Mouse (Mus musculus): ENCODE results near the gene C1qtnf1. TPM values are rescaled to one million over a fixed set of nuclear protein-coding genes. Genes with fewer than 3 reads are reported as not detected.

Gene C1qtnf1
- polyA plus RNA-seq, 1 experiment from 2014 or later, result 15.9 TPM

GRCm38 (mm10) chr11:118469509-118470160 is 41.6 kb downstream of the C1qtnf1 start:
- H3K27ac ChIP-seq (replicated peaks; ENCODE audit: low read depth, low read length), result peak overlapping the region; percentile 3; the same call in 1 of the 2 replicates
- no peak overlapping the region for H3K4me3 ChIP-seq (ENCODE audit: low read depth, low read length)
- no peak for ATAC-seq (ENCODE audit: low read depth)
- no peak overlapping the region for H3K9ac ChIP-seq (ENCODE audit: low read depth, low read length)
- no peaks in the 10 kb centered on the region for H3K27me3 ChIP-seq (replicated peaks; ENCODE audit: control insufficient read depth, insufficient read depth, low read length)
- no peaks in the 10 kb centered on the region for H3K36me3 ChIP-seq (ENCODE audit: control insufficient read depth, insufficient read depth, low read length)
- no peak overlapping the region for H3K4me2 ChIP-seq (ENCODE audit: low read depth, low read length)
- no peak for DNase-seq (ENCODE audit: low spot score)
- H3K9me3 ChIP-seq (ENCODE audit: control insufficient read depth, low read length), result no peaks in the 10 kb centered on the region
- WGBS, result 73% methylated on average over 10 of the region's 10 CpGs
- H3K4me1 ChIP-seq (ENCODE audit: control insufficient read depth, insufficient read depth, low read length), result peaks cover 7% of the 10 kb centered on the region; the same call in 1 of the 2 replicates

GRCm38 (mm10) chr11:118470234-118470966 is 42.4 kb downstream of the C1qtnf1 start:
- Histone ChIP-seq H3K4me1 (ENCODE audit: control insufficient read depth, insufficient read depth, low read length) (peaks cover 7% of the 10 kb centered on the region; the same call in 1 of the 2 replicates), H3K27me3 (replicated peaks; ENCODE audit: control insufficient read depth, insufficient read depth, low read length) (no peaks in the 10 kb centered on the region), H3K9me3 (ENCODE audit: control insufficient read depth, low read length) (no peaks in the 10 kb centered on the region), H3K4me2 (ENCODE audit: low read depth, low read length) (no peak overlapping the region), H3K36me3 (ENCODE audit: control insufficient read depth, insufficient read depth, low read length) (no peaks in the 10 kb centered on the region), H3K4me3 (ENCODE audit: low read depth, low read length) (no peak overlapping the region), H3K27ac (replicated peaks; ENCODE audit: low read depth, low read length) (peak overlapping the region; percentile 3; the same call in 1 of the 2 replicates), H3K9ac (ENCODE audit: low read depth, low read length) (no peak overlapping the region)
- peak; percentile 88 for DNase-seq (ENCODE audit: low spot score)
- peak; percentile 88 for ATAC-seq (ENCODE audit: low read depth)
- 20% methylated on average over 12 of the region's 12 CpGs for WGBS

GRCm38 (mm10) chr11:118471676-118472075 is 43.7 kb downstream of the C1qtnf1 start:
- no peak for DNase-seq (ENCODE audit: low spot score)
- H3K4me2 ChIP-seq (ENCODE audit: low read depth, low read length), result no peak overlapping the region
- ATAC-seq (ENCODE audit: low read depth), result no peak
- H3K36me3 ChIP-seq (ENCODE audit: control insufficient read depth, insufficient read depth, low read length), result no peaks in the 10 kb centered on the region
- H3K4me1 ChIP-seq (ENCODE audit: control insufficient read depth, insufficient read depth, low read length), result peaks cover 7% of the 10 kb centered on the region; the same call in 1 of the 2 replicates
- H3K27me3 ChIP-seq (replicated peaks; ENCODE audit: control insufficient read depth, insufficient read depth, low read length), result no peaks in the 10 kb centered on the region
- H3K4me3 ChIP-seq (ENCODE audit: low read depth, low read length), result no peak overlapping the region
- H3K9ac ChIP-seq (ENCODE audit: low read depth, low read length), result no peak overlapping the region
- H3K27ac ChIP-seq (replicated peaks; ENCODE audit: low read depth, low read length), result no peak overlapping the region
- 62% methylated on average over 13 of the region's 13 CpGs for WGBS
- H3K9me3 ChIP-seq (ENCODE audit: control insufficient read depth, low read length), result no peaks in the 10 kb centered on the region

- H3K9ac ChIP-seq (ENCODE audit: low read depth, low read length), result no peak overlapping the region
- DNase-seq (ENCODE audit: low spot score) (no peak), ATAC-seq (ENCODE audit: low read depth) (no peak)
- H3K4me2 ChIP-seq (ENCODE audit: low read depth, low read length), result no peak overlapping the region
- peaks cover 12% of the 10 kb centered on the region; the same call in 1 of the 2 replicates for H3K4me1 ChIP-seq (ENCODE audit: control insufficient read depth, insufficient read depth, low read length)
- H3K9me3 ChIP-seq (ENCODE audit: control insufficient read depth, low read length), result no peaks in the 10 kb centered on the region
- no peaks in the 10 kb centered on the region for H3K27me3 ChIP-seq (replicated peaks; ENCODE audit: control insufficient read depth, insufficient read depth, low read length)
- H3K36me3 ChIP-seq (ENCODE audit: control insufficient read depth, insufficient read depth, low read length), result no peaks in the 10 kb centered on the region
- WGBS, result 76% methylated on average over 1 of the region's 1 CpGs
- no peak overlapping the region for H3K27ac ChIP-seq (replicated peaks; ENCODE audit: low read depth, low read length)
- H3K4me3 ChIP-seq (ENCODE audit: low read depth, low read length), result no peak overlapping the region
Observed at GRCm38 (mm10) chr11:118473161-118473560, 45.2 kb downstream of the C1qtnf1 start.

GRCm38 (mm10) chr11:118473842-118474500 is 46.0 kb downstream of the C1qtnf1 start:
- 79% methylated on average over 6 of the region's 6 CpGs for WGBS

GRCm38 (mm10) chr11:118475496-118476083 is 47.6 kb downstream of the C1qtnf1 start:
- whole genome bisulfite sequencing, result 94% methylated on average over 7 of the region's 7 CpGs
- H3K4me2 ChIP-seq (ENCODE audit: low read depth, low read length), result no peak overlapping the region
- H3K4me3 ChIP-seq (ENCODE audit: low read depth, low read length), result no peak overlapping the region

More at GRCm38 (mm10) chr11:118473842-118474500, 46.0 kb downstream of the C1qtnf1 start:
- H3K4me3 ChIP-seq (ENCODE audit: low read depth, low read length), result no peak overlapping the region
- H3K27ac ChIP-seq (replicated peaks; ENCODE audit: low read depth, low read length), result no peak overlapping the region
- no peak overlapping the region for H3K9ac ChIP-seq (ENCODE audit: low read depth, low read length)
- no peak overlapping the region for H3K4me2 ChIP-seq (ENCODE audit: low read depth, low read length)
- no peaks in the 10 kb centered on the region for H3K36me3 ChIP-seq (ENCODE audit: control insufficient read depth, insufficient read depth, low read length)
- no peak for ATAC-seq (ENCODE audit: low read depth)
- no peak for DNase-seq (ENCODE audit: low spot score)
- no peaks in the 10 kb centered on the region for H3K27me3 ChIP-seq (replicated peaks; ENCODE audit: control insufficient read depth, insufficient read depth, low read length)
- H3K9me3 ChIP-seq (ENCODE audit: control insufficient read depth, low read length), result no peaks in the 10 kb centered on the region
- H3K4me1 ChIP-seq (ENCODE audit: control insufficient read depth, insufficient read depth, low read length), result peaks cover 12% of the 10 kb centered on the region; the same call in 1 of the 2 replicates

GRCm38 (mm10) chr11:118476396-118477373 is 48.7 kb downstream of the C1qtnf1 start, which contains the start of gene Engase:
TSS of gene Engase (plus strand) at chr11:118476829.
- peak; percentile 98 for DNase-seq (ENCODE audit: low spot score)
- ATAC-seq (ENCODE audit: low read depth), result peak; percentile 100
- peak within 1 kb of the TSS; percentile 71 for H3K4me3 ChIP-seq (ENCODE audit: low read depth, low read length)
- no peaks in the 10 kb centered on the region for H3K27me3 ChIP-seq (replicated peaks; ENCODE audit: control insufficient read depth, insufficient read depth, low read length)
- peak within 1 kb of the TSS; percentile 75 for H3K9ac ChIP-seq (ENCODE audit: low read depth, low read length)
- no peaks in the 10 kb centered on the region for H3K9me3 ChIP-seq (ENCODE audit: control insufficient read depth, low read length)
- peak within 1 kb of the TSS; percentile 94 for H3K4me2 ChIP-seq (ENCODE audit: low read depth, low read length)
- H3K4me1 ChIP-seq (ENCODE audit: control insufficient read depth, insufficient read depth, low read length), result 0 out of 2 replicates have a peak, but pooled peaks cover 5% of the 10 kb centered on the region
- peak within 1 kb of the TSS; percentile 23; the same call in 1 of the 2 replicates for H3K27ac ChIP-seq (replicated peaks; ENCODE audit: low read depth, low read length)
- 0 out of 2 replicates have a peak, but pooled peaks cover 9% of the 10 kb centered on the region for H3K36me3 ChIP-seq (ENCODE audit: control insufficient read depth, insufficient read depth, low read length)
- 2% methylated on average over 39 of the region's 57 CpGs for WGBS

More at GRCm38 (mm10) chr11:118475496-118476083, 47.6 kb downstream of the C1qtnf1 start:
- ATAC-seq (ENCODE audit: low read depth) (no peak), DNase-seq (ENCODE audit: low spot score) (no peak)
- Histone ChIP-seq H3K36me3 (ENCODE audit: control insufficient read depth, insufficient read depth, low read length) (0 out of 2 replicates have a peak, but pooled peaks cover 9% of the 10 kb centered on the region), H3K4me1 (ENCODE audit: control insufficient read depth, insufficient read depth, low read length) (peaks cover 8% of the 10 kb centered on the region; the same call in 1 of the 2 replicates), H3K9me3 (ENCODE audit: control insufficient read depth, low read length) (no peaks in the 10 kb centered on the region), H3K27me3 (replicated peaks; ENCODE audit: control insufficient read depth, insufficient read depth, low read length) (no peaks in the 10 kb centered on the region), H3K9ac (ENCODE audit: low read depth, low read length) (no peak overlapping the region), H3K27ac (replicated peaks; ENCODE audit: low read depth, low read length) (no peak overlapping the region)

All from embryonic facial prominence, embryonic 14.5 days (tissue).